Mouse (Mus musculus): ENCODE results near the gene Rimklb.

The Rimklb gene

DNA sequence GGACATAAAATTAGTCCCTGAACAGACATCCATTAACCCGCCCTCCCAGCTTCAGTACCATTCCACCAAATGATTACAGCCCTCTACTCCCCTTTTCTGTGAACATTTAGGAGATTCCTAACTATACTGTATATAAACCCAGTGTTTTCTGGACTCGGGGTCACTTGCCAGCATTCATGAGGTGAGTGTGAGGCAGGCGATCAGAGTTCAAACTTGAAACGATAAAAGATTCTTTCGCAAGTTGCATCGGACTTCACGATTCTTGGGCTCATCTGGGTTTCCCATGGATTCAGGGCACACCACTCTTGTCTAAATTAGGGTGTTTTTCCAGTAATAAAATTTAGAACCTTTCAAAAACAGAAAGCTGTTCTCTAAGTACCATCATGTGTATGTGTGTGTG is 71.1 kb downstream of the Rimklb start:
- DNase-seq (ENCODE audit: low spot score in 2 of 2), result no peak

DNA sequence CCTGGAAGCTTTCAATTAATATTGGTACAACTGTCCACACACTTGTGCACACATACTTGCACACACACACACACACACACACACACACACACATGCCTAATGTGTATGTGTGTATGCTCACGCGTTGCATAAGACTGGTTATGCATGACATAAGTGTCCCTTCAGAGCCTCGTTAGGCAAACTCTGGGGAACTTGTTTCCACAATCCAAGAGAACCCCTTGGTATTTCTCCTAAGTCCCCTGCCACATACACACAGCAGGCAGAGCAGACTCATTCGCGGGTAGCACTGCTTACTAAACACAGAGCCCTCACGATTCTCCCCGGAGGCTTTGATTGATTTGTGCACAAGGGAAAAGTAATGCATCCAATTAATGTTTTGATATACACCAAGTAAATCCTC is 81.5 kb downstream of the Rimklb start:
- DNase-seq (ENCODE audit: low spot score in 2 of 2), result no peak

DNA sequence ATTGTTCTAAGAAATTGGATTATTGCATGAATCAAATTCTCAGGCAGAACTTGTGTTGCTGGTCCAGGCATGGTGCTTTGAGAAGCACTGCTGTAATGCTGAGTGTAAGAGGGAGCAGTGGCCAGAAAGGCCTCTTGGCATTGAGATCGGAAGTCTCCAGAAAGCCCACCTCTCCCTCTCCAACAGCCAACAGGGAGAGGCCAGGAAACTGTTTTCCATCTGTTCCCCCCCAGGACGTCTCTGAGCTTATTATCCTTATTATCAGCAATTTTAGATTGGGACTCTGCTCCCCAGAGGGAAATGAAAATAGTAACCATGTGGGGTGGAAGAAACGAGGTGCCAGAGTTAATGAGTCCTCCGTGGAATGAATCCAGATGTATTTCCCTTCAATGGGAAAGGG is 82.2 kb downstream of the Rimklb start:
- DNase-seq (ENCODE audit: low spot score in 2 of 2), result no peak

DNA sequence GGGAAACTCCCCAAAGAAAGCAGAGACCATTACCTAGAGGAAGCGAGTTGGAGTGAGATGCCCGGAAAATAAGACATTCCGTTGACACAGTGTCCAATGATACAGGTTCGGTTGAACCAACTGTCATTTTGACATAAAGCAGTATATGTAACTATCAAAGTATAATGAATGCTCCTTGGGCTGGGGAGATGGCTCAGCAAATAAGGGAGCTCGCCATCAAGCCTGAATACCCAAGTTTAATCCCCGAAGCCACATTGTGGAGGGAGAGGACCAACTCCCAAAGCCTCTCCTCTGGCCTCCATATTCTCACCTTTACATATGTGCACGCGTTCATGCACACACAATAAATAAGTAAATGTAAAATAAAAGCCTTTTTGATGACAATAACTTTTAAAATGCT is 87.3 kb downstream of the Rimklb start:
- no peak for DNase-seq (ENCODE audit: low spot score in 2 of 2)

DNA sequence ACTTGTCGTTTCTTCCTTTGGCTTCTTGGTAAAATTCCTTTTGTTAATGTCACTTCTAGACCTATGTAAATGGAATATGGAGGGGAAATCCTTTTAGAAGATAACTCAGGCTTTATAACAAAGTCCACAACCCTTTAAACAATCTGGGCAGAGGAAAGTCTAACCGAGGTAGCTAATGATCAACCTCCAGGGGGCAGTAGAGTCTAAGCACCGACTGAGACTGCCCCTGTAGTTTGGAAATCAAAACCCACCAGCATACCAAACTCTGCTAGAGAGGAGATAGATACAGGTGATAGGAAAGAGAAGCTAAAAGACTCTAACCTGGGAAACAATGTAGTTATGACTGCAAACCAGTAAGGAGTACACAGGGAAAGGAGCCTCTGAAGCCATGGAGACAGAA is 96.3 kb downstream of the Rimklb start:
- DNase-seq (ENCODE audit: low spot score in 2 of 2), result peak; percentile 14 to 49

DNA sequence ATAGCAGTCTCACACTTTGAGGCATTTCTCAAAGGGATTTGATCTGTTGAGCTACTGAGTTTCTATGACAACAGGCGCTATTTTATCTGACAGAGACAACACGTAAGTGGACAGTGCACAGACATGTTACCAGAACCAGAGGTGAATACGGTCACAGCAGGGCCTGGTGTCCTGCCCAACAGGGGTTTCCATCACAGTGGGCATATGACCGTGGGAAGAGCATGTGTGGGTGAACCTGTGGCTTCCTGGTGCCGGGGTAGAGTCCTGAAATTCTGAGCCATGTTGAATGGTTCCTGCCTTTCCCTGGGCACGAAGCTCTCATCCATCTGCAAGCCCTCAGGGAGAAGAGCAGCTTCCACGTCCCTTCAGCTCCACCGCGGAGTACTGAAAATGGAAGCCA is 98.3 kb downstream of the Rimklb start:
- DNase-seq (ENCODE audit: low spot score in 2 of 2), result no peak
